Mouse (Mus musculus) liver, embryonic 14.5 days (tissue): ENCODE measurements around the gene Gde1. TPM values are rescaled to one million over a fixed set of nuclear protein-coding genes. Genes with fewer than 3 reads are reported as not detected.

Experiments used
- ATAC-seq: fragments of 200-750 bp; cut with Nextera tagmentation; 2 replicates; pipeline ENCODE4 v1.8.0; 2017; ENCODE audit warnings: moderate number of reproducible peaks, mild to moderate bottlenecking, moderate library complexity; ENCODE audit not compliant: insufficient read depth
- DNase-seq, 3 experiments: peaks; one replicate each; pipeline ENCODE4 v3.0.0-alpha.2; 2012 to 2013; ENCODE audit warnings: low read depth in 3 of 3, low spot score in 3 of 3
- H3K27ac ChIP-seq: fragments of 300-500 bp; sonication (generic); 2 replicates; pipeline ENCODE4 v1.5.1; 2014; ENCODE audit warnings: moderate library complexity, mild to moderate bottlenecking, control low read depth, inconsistent platforms
- H3K27me3 ChIP-seq: fragments of 300-500 bp; sonication (generic); 2 replicates; pipeline ENCODE4 v1.6.1; 2014; ENCODE audit warnings: mild to moderate bottlenecking, low read length, moderate library complexity; ENCODE audit not compliant: control insufficient read depth, insufficient read depth
- H3K36me3 ChIP-seq: fragments of 300-500 bp; sonication (generic); replicated peaks from 2 replicates; pipeline ENCODE4 v1.6.1; 2014; ENCODE audit warnings: low read depth; ENCODE audit not compliant: control insufficient read depth, insufficient read depth
- H3K4me1 ChIP-seq, 2 experiments: fragments of 200-500 bp in 1 of 2; fragments of 300-500 bp in 1 of 2; sonication (generic) in 1 of 2; replicated peaks; 2 replicates each; pipeline ENCODE4 v1.6.1; 2012 to 2014; ENCODE audit warnings: antibody characterized with exemption in 1 of 2, inconsistent platforms in 1 of 2, low read length in 1 of 2; ENCODE audit not compliant: control insufficient read depth in 2 of 2, insufficient read depth in 2 of 2
- H3K4me2 ChIP-seq: fragments of 300-500 bp; sonication (generic); 2 replicates; pipeline ENCODE4 v1.6.1; 2014; ENCODE audit warnings: low read depth, mild to moderate bottlenecking, control low read depth, moderate library complexity
- H3K4me3 ChIP-seq, 2 experiments: fragments of 200-500 bp in 1 of 2; fragments of 300-500 bp in 1 of 2; sonication (generic) in 1 of 2; 2 replicates each; pipeline ENCODE4 v1.5.1; 2012 to 2014; ENCODE audit warnings: low read depth in 2 of 2, low read length in 2 of 2, mild to moderate bottlenecking in 2 of 2, control low read depth in 1 of 2, inconsistent platforms in 1 of 2, moderate library complexity in 1 of 2; ENCODE audit not compliant: insufficient read depth in 1 of 2
- H3K9ac ChIP-seq: fragments of 300-500 bp; sonication (generic); replicated peaks from 2 replicates; pipeline ENCODE4 v1.6.1; 2014; ENCODE audit warnings: mild to moderate bottlenecking, control low read depth, moderate library complexity
- H3K9me3 ChIP-seq: fragments of 300-500 bp; sonication (generic); 2 replicates; pipeline ENCODE4 v1.6.1; 2016; ENCODE audit warnings: low read length, mixed read lengths; ENCODE audit not compliant: control insufficient read depth
- CTCF ChIP-seq: IDR thresholded peaks from 2 replicates; pipeline ENCODE4 v1.5.1; 2016; ENCODE audit warnings: antibody characterized with exemption, low read depth, control low read depth
- EP300 ChIP-seq: IDR thresholded peaks from 2 replicates; pipeline ENCODE4 v1.6.1; 2016; ENCODE audit warnings: antibody characterized with exemption, low read depth
- WGBS: fragments of 180-500 bp; shearing (Covaris S2); extraction: QIAGEN DNeasy Blood & Tissue Kit; methylation state at CpG from one replicate; pipeline ENCODE4 v1.1.7; 2014; ENCODE audit not compliant: insufficient replicate concordance; 5-methylcytosine and 5-hydroxymethylcytosine counted together
- polyA plus RNA-seq, 2 experiments: library from polyadenylated mRNA; depleted of rRNA in 1 of 2; stranded (reverse) in 1 of 2; unstranded in 1 of 2; fragments of >200 nt; fragmentation: Nextera tagmentation in 1 of 2; extraction: Ambion mirVana in 1 of 2; gene quantifications; 2 replicates each; pipeline versions ENCODE4 v1.2.1 to v1.2.3; 2012 to 2014

Gde1 gene
- polyA plus RNA-seq, 2 experiments = 27.5 to 46.9 TPM

- H3K27ac ChIP-seq = no peak overlapping the region
- H3K4me2 ChIP-seq = no peak overlapping the region
- no peak overlapping the region for H3K4me3 ChIP-seq
- WGBS = 88% methylated on average over 13 of the region's 13 CpGs
- peaks cover 11% of the 10 kb centered on the region for H3K36me3 ChIP-seq
- no peaks in the 10 kb centered on the region for H3K9me3 ChIP-seq
- no peak overlapping the region for H3K9ac ChIP-seq
- no peaks in the 10 kb centered on the region for H3K4me1 ChIP-seq
- TF ChIP-seq CTCF (no peak), EP300 (no peak)
- H3K27me3 ChIP-seq = no peaks in the 10 kb centered on the region
- no peak for DNase-seq
- ATAC-seq = no peak
Observed at GRCm38 (mm10) chr7:118733225-118733624, 27.6 kb upstream of the Gde1 start.

- Histone ChIP-seq H3K27me3 (no peaks in the 10 kb centered on the region), H3K9me3 (no peaks in the 10 kb centered on the region), H3K27ac (no peak overlapping the region), H3K4me1 (no peaks in the 10 kb centered on the region), H3K36me3 (peaks cover 15% of the 10 kb centered on the region), H3K4me3 (no peak overlapping the region), H3K9ac (no peak overlapping the region), H3K4me2 (no peak overlapping the region)
- ATAC-seq (no peak), DNase-seq (no peak)
- 79% methylated on average over 3 of the region's 3 CpGs for WGBS
- TF ChIP-seq CTCF (no peak), EP300 (no peak)
Observed at GRCm38 (mm10) chr7:118731781-118732180, 26.2 kb upstream of the Gde1 start.

GRCm38 (mm10) chr7:118728846-118729587 lies 23.4 kb upstream of the Gde1 start:
- no peak overlapping the region for H3K9ac ChIP-seq
- no peak overlapping the region for H3K27ac ChIP-seq
- H3K36me3 ChIP-seq = peaks cover 21% of the 10 kb centered on the region
- DNase-seq = no peak
- 75% methylated on average over 13 of the region's 13 CpGs for WGBS
- no peaks in the 10 kb centered on the region for H3K4me1 ChIP-seq
- no peaks in the 10 kb centered on the region for H3K27me3 ChIP-seq
- ATAC-seq = no peak
- no peaks in the 10 kb centered on the region for H3K9me3 ChIP-seq
- no peak for TF ChIP-seq EP300
- H3K4me3 ChIP-seq = no peak overlapping the region
- H3K4me2 ChIP-seq = no peak overlapping the region

- Histone ChIP-seq H3K4me2 (no peak overlapping the region), H3K36me3 (peaks cover 23% of the 10 kb centered on the region), H3K9me3 (no peaks in the 10 kb centered on the region), H3K4me1 (no peaks in the 10 kb centered on the region), H3K27ac (no peak overlapping the region), H3K27me3 (no peaks in the 10 kb centered on the region), H3K9ac (no peak overlapping the region), H3K4me3 (no peak overlapping the region)
- no peak for DNase-seq
- WGBS = 76% methylated on average over 2 of the region's 2 CpGs
- no peak for TF ChIP-seq CTCF
- TF ChIP-seq EP300 = no peak
- ATAC-seq = no peak
Observed at GRCm38 (mm10) chr7:118725459-118725858, 19.9 kb upstream of the Gde1 start.

- DNase-seq = no peak
- H3K4me1 ChIP-seq = no peaks in the 10 kb centered on the region
- no peak overlapping the region for H3K4me3 ChIP-seq
- no peak overlapping the region for H3K9ac ChIP-seq
- WGBS = 88% methylated on average over 9 of the region's 9 CpGs
- H3K27me3 ChIP-seq = no peaks in the 10 kb centered on the region
- H3K27ac ChIP-seq = no peak overlapping the region
- ATAC-seq = no peak
- peaks cover 17% of the 10 kb centered on the region for H3K36me3 ChIP-seq
- H3K9me3 ChIP-seq = no peaks in the 10 kb centered on the region
- TF ChIP-seq EP300 (no peak), CTCF (no peak)
- no peak overlapping the region for H3K4me2 ChIP-seq
Observed at GRCm38 (mm10) chr7:118723927-118724326, 18.3 kb upstream of the Gde1 start.
